Mouse (Mus musculus) forebrain, embryonic 16.5 days (tissue): Measurements from ENCODE around the gene Ncam1. TPM values are rescaled to one million over a fixed set of nuclear protein-coding genes. Genes with fewer than 3 reads are reported as not detected.
A peak's percentile ranks its signal among the peaks of the same experiment; 100 is the strongest.

Source experiments
- ATAC-seq: fragments of 200-750 bp; cut with Nextera tagmentation; 2 replicates; pipeline ENCODE4 v1.8.0; 2017; ENCODE audit warnings: mild to moderate bottlenecking, moderate library complexity
- H3K27ac ChIP-seq: fragments of 300-500 bp; sonication (generic); 2 replicates; pipeline ENCODE4 v1.5.1; 2014; ENCODE audit warnings: low read length, control low read depth
- H3K27me3 ChIP-seq: fragments of 300-500 bp; sonication (generic); replicated peaks from 2 replicates; pipeline ENCODE4 v1.6.1; 2014; ENCODE audit warnings: low read length; ENCODE audit not compliant: control insufficient read depth, insufficient read depth
- H3K36me3 ChIP-seq: fragments of 300-500 bp; sonication (generic); 2 replicates; pipeline ENCODE4 v1.6.1; 2014; ENCODE audit not compliant: control insufficient read depth, insufficient read depth
- H3K4me1 ChIP-seq: fragments of 300-500 bp; sonication (generic); replicated peaks from 2 replicates; pipeline ENCODE4 v1.6.1; 2014; ENCODE audit warnings: low read length; ENCODE audit not compliant: control insufficient read depth, insufficient read depth
- H3K4me2 ChIP-seq: fragments of 300-500 bp; sonication (generic); 2 replicates; pipeline ENCODE4 v1.6.1; 2014; ENCODE audit warnings: mild to moderate bottlenecking, low read length, control low read depth
- H3K4me3 ChIP-seq: fragments of 300-500 bp; sonication (generic); replicated peaks from 2 replicates; pipeline ENCODE4 v1.5.1; 2014; ENCODE audit warnings: mild to moderate bottlenecking, low read length, control low read depth
- H3K9ac ChIP-seq: fragments of 300-500 bp; sonication (generic); replicated peaks from 2 replicates; pipeline ENCODE4 v1.6.1; 2014; ENCODE audit warnings: low read depth, low read length, control low read depth
- H3K9me3 ChIP-seq: fragments of 300-500 bp; sonication (generic); 2 replicates; pipeline ENCODE4 v1.6.1; 2016; ENCODE audit warnings: low read length; ENCODE audit not compliant: control insufficient read depth
- WGBS: fragments of 180-500 bp; shearing (Covaris S2); extraction: QIAGEN DNeasy Blood & Tissue Kit; methylation state at CpG from one replicate; pipeline ENCODE4 v1.1.7; 2014; 5-methylcytosine and 5-hydroxymethylcytosine counted together
- polyA plus RNA-seq: library from polyadenylated mRNA; unstranded; fragments of >200 nt; fragmentation: Nextera tagmentation; extraction: Ambion mirVana; gene quantifications from 2 replicates; pipeline ENCODE4 v1.2.1, GENCODE M21; 2015

Gene Ncam1
- polyA plus RNA-seq, 1 experiment from 2014 or later = 436 TPM

- ATAC-seq = no peak
- 4% methylated on average over 6 of the region's 6 CpGs for WGBS
- Histone ChIP-seq H3K4me1 (peaks cover 10% of the 10 kb centered on the region; the same call in 1 of the 2 replicates), H3K9me3 (no peaks in the 10 kb centered on the region), H3K36me3 (peaks cover 3% of the 10 kb centered on the region; the same call in 1 of the 2 replicates), H3K4me2 (no peak overlapping the region), H3K9ac (no peak overlapping the region), H3K27ac (no peak overlapping the region), H3K27me3 (no peaks in the 10 kb centered on the region), H3K4me3 (no peak overlapping the region)
These were observed 126.0 kb downstream of the Ncam1 start for GRCm38 (mm10) chr9:49672646-49673199.

- Histone ChIP-seq H3K36me3 (peaks cover 3% of the 10 kb centered on the region; the same call in 1 of the 2 replicates), H3K27me3 (no peaks in the 10 kb centered on the region), H3K4me3 (no peak overlapping the region), H3K4me1 (no peaks in the 10 kb centered on the region), H3K9ac (no peak overlapping the region), H3K9me3 (no peaks in the 10 kb centered on the region), H3K4me2 (no peak overlapping the region), H3K27ac (no peak overlapping the region)
- ATAC-seq = no peak
These were observed 131.7 kb downstream of the Ncam1 start for GRCm38 (mm10) chr9:49667066-49667465.

GRCm38 (mm10) chr9:49665361-49665760 lies 133.4 kb downstream of the Ncam1 start:
- Histone ChIP-seq H3K36me3 (peaks cover 3% of the 10 kb centered on the region; the same call in 1 of the 2 replicates), H3K27ac (no peak overlapping the region), H3K4me3 (no peak overlapping the region), H3K9ac (no peak overlapping the region), H3K4me2 (no peak overlapping the region), H3K4me1 (no peaks in the 10 kb centered on the region; the same call in 1 of the 2 replicates), H3K27me3 (no peaks in the 10 kb centered on the region), H3K9me3 (no peaks in the 10 kb centered on the region)
- 66% methylated on average over 5 of the region's 5 CpGs for WGBS
- ATAC-seq = no peak

- no peak overlapping the region for H3K9ac ChIP-seq
- H3K4me3 ChIP-seq = no peak overlapping the region
- no peak overlapping the region for H3K4me2 ChIP-seq
- no peak for ATAC-seq
- H3K9me3 ChIP-seq = no peaks in the 10 kb centered on the region
- H3K27me3 ChIP-seq = no peaks in the 10 kb centered on the region
- WGBS = 93% methylated on average over 8 of the region's 8 CpGs
- H3K4me1 ChIP-seq = no peaks in the 10 kb centered on the region; the same call in 1 of the 2 replicates
- H3K36me3 ChIP-seq = no peaks in the 10 kb centered on the region
- no peak overlapping the region for H3K27ac ChIP-seq
These were observed 134.8 kb downstream of the Ncam1 start for GRCm38 (mm10) chr9:49663927-49664320.

GRCm38 (mm10) chr9:49662958-49663926 lies 135.5 kb downstream of the Ncam1 start:
- Histone ChIP-seq H3K9ac (no peak overlapping the region), H3K4me2 (no peak overlapping the region), H3K36me3 (no peaks in the 10 kb centered on the region), H3K4me3 (no peak overlapping the region), H3K9me3 (no peaks in the 10 kb centered on the region), H3K27ac (no peak overlapping the region), H3K27me3 (no peaks in the 10 kb centered on the region), H3K4me1 (peaks cover under 1% of the 10 kb centered on the region)
- no peak for ATAC-seq
- WGBS = 75% methylated on average over 8 of the region's 8 CpGs

GRCm38 (mm10) chr9:49661480-49661879 lies 137.2 kb downstream of the Ncam1 start:
- WGBS = 82% methylated on average over 2 of the region's 2 CpGs
- Histone ChIP-seq H3K4me3 (no peak overlapping the region), H3K9ac (no peak overlapping the region), H3K4me2 (no peak overlapping the region), H3K4me1 (peaks cover 5% of the 10 kb centered on the region), H3K27me3 (no peaks in the 10 kb centered on the region), H3K36me3 (no peaks in the 10 kb centered on the region), H3K27ac (no peak overlapping the region), H3K9me3 (no peaks in the 10 kb centered on the region)
- no peak for ATAC-seq

- ATAC-seq = peak; percentile 80
- no peak overlapping the region for H3K4me2 ChIP-seq
- H3K27me3 ChIP-seq = no peaks in the 10 kb centered on the region
- H3K27ac ChIP-seq = no peak overlapping the region
- no peak overlapping the region for H3K4me3 ChIP-seq
- WGBS = 29% methylated on average over 4 of the region's 4 CpGs
- no peaks in the 10 kb centered on the region for H3K36me3 ChIP-seq
- no peaks in the 10 kb centered on the region for H3K9me3 ChIP-seq
- peaks cover 5% of the 10 kb centered on the region for H3K4me1 ChIP-seq
- H3K9ac ChIP-seq = no peak overlapping the region
These were observed 140.3 kb downstream of the Ncam1 start for GRCm38 (mm10) chr9:49658381-49658856.

GRCm38 (mm10) chr9:49654470-49654869 lies 144.3 kb downstream of the Ncam1 start:
- Histone ChIP-seq H3K4me1 (peaks cover 8% of the 10 kb centered on the region), H3K4me3 (no peak overlapping the region), H3K27ac (no peak overlapping the region), H3K27me3 (no peaks in the 10 kb centered on the region), H3K9me3 (no peaks in the 10 kb centered on the region), H3K36me3 (no peaks in the 10 kb centered on the region; the same call in 1 of the 2 replicates), H3K9ac (no peak overlapping the region), H3K4me2 (no peak overlapping the region)
- no peak for ATAC-seq
- WGBS = 78% methylated on average over 3 of the region's 3 CpGs

GRCm38 (mm10) chr9:49653478-49654245 lies 145.1 kb downstream of the Ncam1 start:
- H3K27ac ChIP-seq = no peak overlapping the region
- no peaks in the 10 kb centered on the region for H3K27me3 ChIP-seq
- H3K4me2 ChIP-seq = no peak overlapping the region
- H3K9me3 ChIP-seq = no peaks in the 10 kb centered on the region
- WGBS = 66% methylated on average over 9 of the region's 9 CpGs
- no peaks in the 10 kb centered on the region; the same call in 1 of the 2 replicates for H3K36me3 ChIP-seq
- no peak overlapping the region for H3K4me3 ChIP-seq
- ATAC-seq = no peak
- peaks cover 8% of the 10 kb centered on the region for H3K4me1 ChIP-seq
- H3K9ac ChIP-seq = no peak overlapping the region
